Mouse (Mus musculus) E14TG2a.4 (cell line): ENCODE data around the gene Fam47e.

Source experiments
- CTCF ChIP-seq: conservative IDR thresholded peaks from 2 replicates; pipeline ENCODE4 v1.5.1; 2014; ENCODE audit warnings: low read length
- NANOG ChIP-seq: IDR thresholded peaks from 2 replicates; pipeline ENCODE4 v1.6.1; 2014; ENCODE audit warnings: borderline replicate concordance, low read length, mixed read lengths
- POU5F1 ChIP-seq: IDR thresholded peaks from 2 replicates; pipeline ENCODE4 v1.6.1; 2014; ENCODE audit warnings: low read length, borderline replicate concordance

DNA sequence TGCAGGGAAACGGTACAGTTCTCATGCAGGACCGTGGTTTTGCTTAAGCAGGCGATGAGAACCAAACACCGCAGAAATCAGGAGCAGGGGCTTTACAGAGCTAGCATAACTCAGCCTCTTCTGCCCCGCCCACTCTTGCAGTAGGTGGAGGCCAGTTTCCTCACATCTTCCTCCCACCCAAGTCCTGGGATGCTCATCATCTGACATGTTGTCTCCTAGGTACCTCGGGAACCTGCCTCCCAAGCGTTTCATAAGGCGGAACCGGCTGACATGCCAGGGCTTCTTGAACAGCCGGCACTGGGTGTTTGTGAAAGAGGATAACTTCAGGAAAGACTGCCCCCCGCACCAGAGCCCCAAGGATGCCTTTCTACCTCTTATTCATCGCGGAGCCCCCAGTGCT is 7.1 kb downstream of the Fam47e start:
- TF ChIP-seq CTCF (no peak), POU5F1 (no peak), NANOG (no peak)
